Mouse (Mus musculus) neutrophil, adult 5-6 weeks (primary cell): ENCODE measurements at regions not wholly inside any gene's neighbourhood (a gene's known extent, or its start where the extent isn't known, plus 50 kb on each side); places are given as distances from the start of the nearest gene placed in this dataset.

Experiments used
- ATAC-seq: fragments of 151-379, 151-347 bp; 2 replicates; pipeline ENCODE4 v1.8.0; 2017; ENCODE audit warnings: mild to moderate bottlenecking, moderate TSS enrichment; ENCODE audit not compliant: insufficient number of reproducible peaks, poor library complexity, low FRiP score, severe bottlenecking; ENCODE audit errors: extremely low read depth

DNA sequence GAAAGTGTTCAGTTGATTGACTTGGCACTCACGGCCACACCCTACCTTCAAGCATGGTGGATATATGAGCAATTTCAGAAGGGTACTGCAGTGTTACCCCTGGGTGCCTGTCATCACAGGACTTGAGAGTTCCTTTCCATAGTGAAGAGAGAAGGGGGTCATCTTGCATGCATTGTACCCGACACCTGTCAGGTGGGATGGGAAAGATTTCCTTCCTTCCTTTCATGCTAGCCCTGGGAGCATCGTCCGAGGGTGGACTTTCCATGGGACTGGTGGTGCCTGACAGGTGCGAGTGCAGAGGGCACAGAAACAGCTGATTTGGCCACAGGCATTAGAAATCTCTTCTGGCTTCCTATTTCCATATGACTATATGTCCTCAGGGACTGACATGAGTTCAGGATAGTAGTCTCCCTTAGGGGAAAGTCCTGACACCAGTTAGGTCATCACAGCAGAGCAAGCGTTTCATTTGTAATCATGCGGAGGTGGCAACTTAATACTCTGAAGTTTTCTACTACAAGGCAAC, 342.1 kb upstream of the Id2 start:
- no peak for ATAC-seq

DNA sequence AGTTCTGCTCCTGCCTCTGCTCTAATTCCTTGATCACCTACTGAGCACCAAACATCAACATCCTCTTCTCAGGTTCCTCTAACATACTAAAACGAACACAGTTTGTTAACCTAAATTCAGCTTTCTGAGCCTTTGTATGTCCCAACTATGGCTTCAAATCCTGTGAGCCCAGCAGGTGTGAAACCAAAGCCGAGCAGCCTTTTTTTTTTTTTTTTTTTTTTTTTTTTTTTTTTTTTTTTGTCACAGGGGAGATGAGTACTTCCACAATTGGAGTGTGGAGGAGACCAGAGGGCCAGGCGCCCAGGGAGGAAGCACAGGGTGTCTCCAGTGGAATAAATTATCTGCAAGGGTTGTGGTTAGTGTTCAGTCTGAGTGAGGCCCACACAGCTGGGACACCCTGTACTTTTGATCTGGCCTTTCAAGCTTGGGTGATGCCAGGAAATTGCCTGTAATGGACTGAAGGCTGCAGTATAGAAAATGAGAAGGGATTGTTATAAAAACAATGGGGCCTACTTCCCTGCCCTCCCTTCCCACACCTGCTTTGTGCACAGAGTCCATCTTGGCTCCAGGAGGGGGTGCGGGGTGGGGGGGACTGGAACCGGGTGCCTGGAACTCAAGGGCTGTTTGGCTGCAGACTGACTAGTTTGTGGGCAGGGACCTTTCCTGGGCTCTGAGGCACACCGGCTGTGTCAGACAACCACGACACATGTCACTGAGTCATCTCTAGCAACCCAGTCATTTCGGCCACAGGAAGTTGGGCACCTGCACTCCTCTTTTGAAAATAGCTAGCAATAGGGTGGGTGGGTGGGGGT, 341.5 kb upstream of the Id2 start:
- no peak for ATAC-seq

DNA sequence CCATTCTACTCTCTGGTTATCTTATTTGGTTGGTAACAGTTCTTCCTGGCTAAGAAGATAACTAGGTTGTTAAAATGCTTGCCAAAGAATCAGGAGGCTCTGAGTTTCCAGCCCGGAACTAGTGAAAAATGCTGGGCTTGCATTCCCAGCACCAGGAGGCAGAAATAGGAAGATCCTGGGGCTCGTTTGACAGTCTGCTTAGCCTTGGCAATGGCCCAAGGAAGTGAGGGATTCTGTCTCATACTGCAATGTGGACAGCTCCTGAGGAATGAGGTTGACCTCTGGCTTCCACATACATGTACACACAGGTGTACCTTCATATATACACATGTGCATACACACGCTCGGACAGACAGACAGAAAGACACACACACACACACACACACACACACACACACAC, 340.6 kb upstream of the Id2 start:
- ATAC-seq: no peak

GRCm38 (mm10) chr12:25436220-25436911, 339.4 kb upstream of the Id2 start:
- ATAC-seq: no peak

- ATAC-seq: no peak
These were observed 335.9 kb upstream of the Id2 start for GRCm38 (mm10) chr12:25432796-25433195.

DNA sequence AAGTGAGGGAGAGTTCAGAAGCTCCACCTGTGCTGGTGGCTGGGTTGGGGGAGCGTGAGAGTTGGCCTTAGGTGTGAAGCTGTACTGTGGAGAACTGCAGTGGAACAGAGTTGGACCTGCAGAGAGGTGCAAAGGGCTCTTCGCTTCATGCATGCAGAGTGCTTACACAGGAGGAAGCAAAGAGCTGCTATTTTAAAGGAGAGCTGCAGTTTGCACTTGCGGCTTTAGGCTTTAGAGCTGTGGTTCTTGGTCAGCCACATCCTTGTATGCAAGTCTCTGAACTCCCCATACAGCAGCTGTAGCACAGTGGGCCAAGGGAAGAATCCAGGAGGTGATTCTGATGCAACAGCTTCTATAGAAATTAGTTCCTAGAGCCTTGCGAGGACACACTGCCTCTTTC, 334.0 kb upstream of the Id2 start:
- ATAC-seq: 0 out of 2 replicates have a peak, but pooled peaks have one; percentile 11

- ATAC-seq: no peak
These were observed 331.1 kb upstream of the Id2 start for GRCm38 (mm10) chr12:25427911-25428642.

- ATAC-seq: no peak
These were observed 320.4 kb upstream of the Id2 start for GRCm38 (mm10) chr12:25417336-25417735.

DNA sequence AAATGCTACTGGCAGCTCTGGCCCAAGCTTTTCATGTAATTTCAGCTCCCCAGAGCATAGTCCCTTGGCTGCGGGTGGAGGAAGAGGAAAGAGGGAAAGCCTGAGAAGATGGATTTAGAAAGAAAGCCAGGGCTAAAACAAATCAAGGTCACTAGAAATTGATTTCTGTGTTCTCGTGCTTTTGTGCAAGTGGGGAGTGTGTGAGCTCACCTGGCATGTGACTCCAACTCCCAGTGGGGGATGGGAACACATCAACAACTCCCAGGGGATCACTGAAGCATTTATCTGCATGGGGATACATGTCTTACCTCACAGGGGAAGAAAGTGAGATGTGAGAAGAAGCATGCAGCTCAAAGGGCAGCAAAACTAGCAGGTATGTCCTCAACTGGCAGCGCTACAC, 319.6 kb upstream of the Id2 start:
- no peak for ATAC-seq

DNA sequence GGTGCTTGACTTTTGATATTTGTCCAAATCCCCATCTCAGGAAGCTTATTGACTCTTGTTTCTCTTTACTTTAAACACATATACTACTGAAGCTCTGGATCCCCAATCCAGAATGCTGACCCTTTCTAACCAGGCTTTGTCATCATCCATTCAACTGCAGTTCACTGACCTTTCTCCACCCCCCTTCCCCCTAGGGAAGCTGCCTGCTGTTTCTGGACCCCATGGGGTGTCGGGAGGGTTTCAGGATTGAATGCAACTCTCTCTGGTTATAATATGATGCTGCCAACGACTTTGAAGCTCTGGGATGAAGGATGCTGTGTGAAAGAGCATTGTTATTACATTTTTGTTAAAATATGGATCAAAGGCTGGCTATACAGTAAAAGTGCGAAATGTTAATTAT, 318.7 kb upstream of the Id2 start:
- ATAC-seq: no peak

DNA sequence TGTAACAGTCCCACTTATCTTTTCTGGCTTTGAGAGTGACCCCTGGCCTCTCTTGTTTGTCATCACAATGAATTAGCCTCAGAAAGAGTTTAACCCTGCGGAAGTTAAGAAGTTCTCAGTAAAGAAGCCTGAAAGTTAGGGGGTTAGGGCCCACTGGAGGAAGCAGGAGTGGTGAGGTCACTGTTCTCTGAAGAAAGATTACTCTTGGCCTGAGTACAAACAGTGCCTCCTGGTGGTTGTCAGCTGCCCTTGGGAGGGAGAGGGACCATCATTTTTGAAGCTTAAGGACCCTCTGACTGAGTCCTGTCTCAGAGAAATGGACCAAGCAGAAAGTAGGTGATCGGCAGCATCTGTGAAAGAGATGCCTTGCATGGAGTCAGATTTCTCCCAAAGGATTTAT, 318.3 kb upstream of the Id2 start:
- ATAC-seq: peak; percentile 57

DNA sequence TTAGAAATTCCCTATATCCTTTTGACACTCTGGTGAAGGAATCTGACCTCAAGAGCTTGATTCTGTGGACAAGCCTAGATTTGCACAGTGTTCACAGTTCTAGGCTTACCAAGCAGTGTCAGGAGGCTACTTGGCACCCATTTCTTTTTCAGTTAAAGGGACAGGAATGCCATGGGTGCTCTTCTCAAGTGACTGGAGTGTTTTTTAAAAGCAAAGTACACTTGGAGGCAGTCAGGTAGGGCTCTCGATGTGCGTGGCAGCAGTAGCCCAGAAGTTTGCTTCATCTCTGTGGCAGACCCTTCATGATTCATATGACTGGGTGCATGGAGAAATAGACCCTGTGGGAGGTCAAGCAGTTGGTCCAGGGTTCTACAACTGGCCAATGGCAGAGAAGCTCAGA, 310.4 kb upstream of the Id2 start:
- no peak for ATAC-seq

DNA sequence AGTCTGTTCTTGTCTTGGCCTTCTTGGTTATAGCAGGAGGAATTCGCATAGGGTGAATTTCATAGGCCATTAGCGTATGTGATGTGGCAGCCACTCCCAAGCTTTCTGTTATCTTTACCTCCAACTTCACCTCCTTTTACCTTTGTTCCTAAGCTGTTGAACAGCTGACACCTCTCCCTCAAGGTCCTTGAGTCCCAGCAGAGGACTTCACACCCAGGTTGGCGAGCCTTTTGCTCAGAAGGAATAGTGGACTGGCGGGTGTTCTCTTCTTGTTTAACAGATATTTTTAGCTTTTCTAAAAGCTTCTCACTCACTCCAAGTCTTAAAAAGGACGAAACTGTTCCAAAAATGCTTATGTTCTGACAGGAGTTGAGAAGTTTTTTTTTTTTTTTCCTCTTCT, 303.4 kb upstream of the Id2 start:
- ATAC-seq: no peak

DNA sequence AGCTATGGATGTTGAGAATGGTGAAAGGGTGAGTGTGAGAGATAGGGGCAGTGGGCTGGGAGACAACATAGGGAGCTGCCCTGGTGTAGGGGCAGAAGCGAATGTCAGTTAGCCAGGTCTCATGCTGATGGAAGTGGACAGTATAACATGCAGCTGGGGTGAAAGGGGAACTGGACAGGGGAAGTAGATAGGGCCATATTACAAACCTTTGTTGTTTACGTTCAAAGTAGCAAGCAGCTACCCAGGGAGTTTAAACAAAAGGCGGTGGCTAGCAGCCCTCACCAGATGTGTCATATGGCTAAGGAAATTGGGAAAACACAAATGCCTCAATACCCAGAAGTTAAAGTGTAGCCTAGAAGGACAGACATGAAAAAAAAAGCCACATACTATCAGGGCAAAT, 301.8 kb upstream of the Id2 start:
- ATAC-seq: peak; percentile 57

- no peak for ATAC-seq
These were observed 297.4 kb upstream of the Id2 start for GRCm38 (mm10) chr12:25394326-25394725.

DNA sequence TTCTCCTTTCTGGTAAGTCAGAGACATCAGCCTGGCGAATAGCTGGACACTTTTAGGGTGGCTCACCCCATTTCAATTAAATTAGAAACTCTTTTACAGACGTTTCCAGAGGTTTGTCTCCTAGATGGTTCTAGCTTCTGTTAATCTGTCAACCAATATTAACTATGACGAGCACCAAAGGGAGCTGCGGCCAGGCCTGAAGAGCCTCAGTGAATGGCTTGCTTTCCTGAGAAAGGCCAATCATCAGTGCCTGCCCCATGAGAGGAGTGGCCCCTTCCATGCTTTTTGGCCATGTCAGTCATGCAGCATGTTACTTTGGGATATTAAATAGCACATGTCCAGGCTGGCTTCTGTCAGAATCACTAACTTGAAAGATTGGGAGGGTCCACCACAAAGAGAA, 296.6 kb upstream of the Id2 start:
- ATAC-seq: no peak

DNA sequence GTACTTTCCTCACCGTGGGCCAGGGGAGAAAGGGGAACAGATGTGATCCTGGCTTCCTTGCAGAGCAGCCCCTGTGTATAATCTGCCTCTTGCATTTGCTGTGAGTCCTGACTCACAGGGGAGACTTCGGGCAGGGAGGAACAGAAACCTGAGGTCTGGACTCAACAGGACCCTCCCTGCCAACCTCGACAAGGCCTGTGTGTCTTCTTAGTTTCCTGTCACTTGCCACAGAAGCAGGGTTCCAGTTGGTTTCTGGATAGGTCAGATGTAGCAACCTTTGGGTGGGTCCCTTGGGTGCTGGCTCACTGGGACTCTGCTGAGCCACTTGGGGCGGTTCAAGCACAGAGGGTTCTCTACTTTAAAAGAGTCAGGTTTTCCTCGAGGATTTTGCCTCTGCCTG, 292.3 kb upstream of the Id2 start:
- peak; percentile 38; the same call in 1 of the 2 replicates for ATAC-seq

DNA sequence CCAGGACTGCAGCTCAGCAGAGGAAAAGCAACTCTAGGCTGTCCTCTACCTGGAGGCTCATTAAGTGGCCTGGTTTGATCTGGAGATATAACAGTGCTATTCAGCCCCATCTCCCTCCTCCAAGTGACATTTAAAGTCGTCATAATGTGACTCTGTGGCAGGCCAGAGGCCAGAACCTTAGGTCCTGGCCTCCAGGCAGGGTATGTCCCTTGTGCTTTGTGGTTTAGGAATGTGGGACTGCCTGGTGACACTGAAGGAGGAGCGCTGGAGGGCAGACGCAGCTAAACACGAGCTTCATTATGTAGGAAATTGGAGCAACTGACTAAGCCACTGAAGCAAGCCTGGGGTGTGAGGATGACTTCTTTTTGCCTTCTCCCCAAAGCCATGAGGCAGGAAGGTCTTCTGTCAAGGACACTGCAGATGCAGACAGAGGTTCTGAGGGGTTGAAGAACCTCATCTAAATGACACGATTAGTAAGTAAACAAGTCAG, 290.9 kb upstream of the Id2 start:
- no peak for ATAC-seq

DNA sequence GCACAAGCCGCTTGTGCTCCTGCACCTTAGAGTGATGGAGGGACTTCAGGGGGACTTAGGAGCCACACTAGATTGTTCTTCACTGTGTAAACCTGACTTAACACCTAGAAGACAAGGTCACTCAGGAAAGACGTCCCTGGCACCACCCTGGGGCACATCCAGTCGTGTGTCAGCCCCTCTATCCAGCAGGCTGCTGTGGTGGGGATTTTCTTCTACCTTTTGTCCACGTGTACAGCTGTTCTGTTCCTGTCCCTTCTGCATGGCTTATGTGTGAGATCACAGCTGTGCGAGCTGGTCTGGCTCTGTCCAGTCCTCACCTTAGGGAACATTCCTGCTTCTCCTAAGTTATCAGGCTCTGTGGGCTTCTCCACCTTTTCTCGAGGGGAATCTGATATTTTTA, 286.0 kb upstream of the Id2 start:
- ATAC-seq: no peak

- no peak for ATAC-seq
These were observed 285.5 kb upstream of the Id2 start for GRCm38 (mm10) chr12:25382475-25382874.
